Mouse (Mus musculus): ENCODE results near the gene Plscr5.

The Plscr5 gene

DNA sequence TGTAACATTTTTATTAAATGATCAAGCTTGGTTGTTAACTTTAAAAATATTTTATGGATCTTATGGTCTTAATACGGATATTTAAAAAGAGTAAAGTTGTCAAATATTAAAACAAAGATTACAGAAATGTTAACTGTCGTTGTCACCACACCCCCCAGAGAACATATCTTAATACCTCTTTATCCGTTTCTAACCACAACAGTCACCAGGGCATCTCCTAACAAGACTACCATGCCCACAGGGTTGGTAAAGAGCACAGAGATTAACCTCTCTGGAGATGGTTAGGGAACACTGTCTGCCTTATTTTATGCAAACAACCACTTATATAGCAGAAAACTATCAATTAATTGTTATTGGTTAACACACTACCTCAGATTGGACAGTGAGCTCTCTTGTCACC is 34.1 kb downstream of the Plscr5 start:
- no peak for DNase-seq (ENCODE audit: low spot score in 2 of 2)

DNA sequence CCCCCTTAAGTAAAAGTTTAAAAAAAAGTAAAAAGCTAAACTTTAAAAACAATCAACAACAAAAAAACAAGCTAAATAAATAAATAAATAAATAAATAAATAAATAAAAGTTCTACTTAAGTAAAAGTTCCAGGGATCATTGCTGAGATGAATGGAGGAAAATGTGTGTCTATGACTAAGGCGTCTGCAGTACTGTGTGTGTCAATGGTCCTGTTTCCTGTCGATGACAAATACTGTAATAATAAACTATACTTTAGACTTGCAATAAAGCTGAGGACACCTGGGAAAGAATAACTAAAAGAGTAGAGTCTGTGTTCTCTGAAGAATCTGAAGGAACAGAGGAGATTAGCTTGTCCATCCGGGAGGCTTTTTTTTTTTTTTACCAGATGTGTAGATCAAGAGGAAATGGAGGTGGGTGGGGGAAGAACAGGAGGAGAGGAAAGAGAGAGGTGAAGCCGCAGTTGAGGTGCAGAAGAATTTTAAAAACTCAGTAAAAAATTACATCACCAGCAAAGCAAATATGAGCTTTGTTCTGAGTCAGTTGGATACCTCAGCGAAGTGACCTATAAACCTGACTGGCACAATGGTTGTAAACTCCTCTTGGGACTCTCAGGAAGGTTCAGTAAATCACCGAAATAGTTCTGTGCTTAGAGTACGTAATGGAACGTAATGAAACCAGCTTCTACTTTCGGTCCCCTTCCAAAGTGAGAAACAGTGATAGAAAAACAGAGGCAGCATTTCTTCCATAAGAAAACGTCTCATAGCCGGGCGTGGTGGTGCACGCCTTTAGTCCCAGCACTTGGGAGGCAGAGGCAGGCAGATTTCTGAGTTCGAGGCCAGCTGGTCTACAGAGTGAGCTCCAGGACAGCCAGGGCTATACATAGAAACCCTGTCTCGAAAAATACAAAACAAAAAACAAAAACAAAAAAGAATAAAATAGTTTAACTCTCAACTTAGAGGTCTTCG is 36.4 kb downstream of the Plscr5 start:
- no peak for DNase-seq (ENCODE audit: low spot score in 2 of 2)

DNA sequence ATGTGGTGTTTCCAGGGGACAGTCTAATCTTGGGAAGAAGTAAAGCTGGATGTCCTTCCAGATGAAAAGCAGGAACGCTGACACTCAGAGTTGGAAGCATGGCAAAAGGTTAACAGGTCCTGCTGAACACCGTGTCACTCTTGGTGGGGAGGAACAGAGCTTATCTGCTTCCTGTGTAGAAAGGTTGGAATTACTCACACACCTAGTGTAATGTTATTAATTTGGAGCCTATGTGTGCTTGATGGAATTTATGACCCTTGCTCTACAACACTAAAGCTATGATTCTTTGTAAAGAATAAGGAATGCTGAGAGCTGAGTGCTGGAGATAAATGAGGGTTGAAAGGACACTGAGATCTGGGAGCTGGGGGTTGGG is 37.1 kb downstream of the Plscr5 start:
- DNase-seq (ENCODE audit: low spot score in 2 of 2) = no peak

DNA sequence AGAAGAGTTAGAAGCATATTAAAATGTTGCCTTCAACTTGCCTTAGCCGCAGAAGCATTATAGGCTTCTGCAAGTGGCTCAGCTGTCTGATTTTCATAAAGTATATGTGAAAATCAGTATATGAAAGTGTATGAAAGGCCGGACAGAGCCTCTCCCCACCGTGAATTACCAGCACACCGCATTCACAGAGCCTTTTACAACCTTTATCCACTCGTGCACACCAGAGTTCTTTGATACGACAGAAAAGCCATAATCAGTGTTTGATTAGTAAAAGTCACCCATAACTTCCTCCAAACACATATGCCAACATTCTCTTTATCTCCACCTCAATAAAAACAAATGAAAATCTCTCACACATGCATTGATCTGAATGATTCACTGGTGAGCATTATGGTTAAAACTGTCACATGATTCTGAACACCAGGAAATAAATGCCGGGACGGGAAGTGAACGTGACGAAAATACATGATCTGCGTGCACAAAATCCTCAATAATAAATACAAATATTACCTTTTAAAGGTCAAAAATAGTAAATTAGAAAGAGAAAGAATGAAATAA is 42.2 kb downstream of the Plscr5 start:
- DNase-seq (ENCODE audit: low spot score in 2 of 2) = no peak

DNA sequence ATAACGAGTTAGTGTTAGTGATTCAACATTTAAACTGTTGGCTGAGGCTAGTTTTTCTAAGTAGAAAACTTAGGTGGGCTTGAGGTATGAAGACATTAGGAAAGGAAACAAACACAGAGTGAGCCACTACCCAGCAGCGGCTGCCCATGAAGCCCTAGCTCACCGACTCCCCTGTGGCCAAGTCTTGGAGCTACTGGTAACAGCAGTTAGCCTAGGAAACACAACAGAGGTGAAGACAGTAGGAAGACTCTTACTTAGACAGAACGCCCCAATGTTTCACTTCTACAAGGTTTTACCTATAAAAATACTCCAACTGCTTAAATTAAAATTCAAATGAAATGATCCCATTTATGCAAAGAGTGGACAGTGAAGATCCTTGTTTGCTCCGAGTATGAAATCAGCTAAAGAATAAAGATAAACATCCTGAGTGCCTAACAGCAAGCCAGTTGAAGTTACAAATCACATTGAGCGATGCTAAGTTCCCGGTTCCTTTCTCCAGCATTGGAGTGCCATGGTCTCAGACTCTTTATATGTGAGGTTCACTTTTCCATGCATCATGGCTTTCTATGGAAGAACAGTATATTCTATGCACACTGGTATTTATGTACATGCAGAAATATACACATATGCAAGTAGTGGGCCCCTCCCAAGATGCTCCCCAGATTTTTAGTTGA is 56.2 kb downstream of the Plscr5 start:
- no peak for DNase-seq (ENCODE audit: low spot score in 2 of 2)

DNA sequence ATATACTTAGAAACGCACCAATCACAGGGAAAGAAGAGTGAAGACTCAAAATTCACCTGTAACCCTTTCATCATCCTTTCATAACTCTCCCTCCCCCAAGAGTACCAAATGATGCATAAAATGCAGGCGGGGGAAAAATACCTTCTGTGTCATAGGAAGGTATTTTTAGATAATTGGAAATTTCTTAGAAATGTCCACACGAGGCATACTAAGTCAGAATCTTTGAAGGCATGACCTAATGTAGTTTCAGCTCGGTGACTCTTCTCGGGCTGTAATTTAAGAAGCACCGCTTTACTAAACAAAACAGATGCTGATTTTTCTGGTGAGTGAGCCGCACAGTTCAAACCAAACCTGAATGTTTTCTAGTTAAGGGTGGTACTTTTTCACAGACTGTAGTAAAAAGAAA is 56.7 kb downstream of the Plscr5 start, which contains the start of gene Plscr1:
TSS of gene Plscr1 (plus strand) at position 304 of the 406 bp plus-strand sequence.
- no peak for DNase-seq (ENCODE audit: low spot score in 2 of 2)

DNA sequence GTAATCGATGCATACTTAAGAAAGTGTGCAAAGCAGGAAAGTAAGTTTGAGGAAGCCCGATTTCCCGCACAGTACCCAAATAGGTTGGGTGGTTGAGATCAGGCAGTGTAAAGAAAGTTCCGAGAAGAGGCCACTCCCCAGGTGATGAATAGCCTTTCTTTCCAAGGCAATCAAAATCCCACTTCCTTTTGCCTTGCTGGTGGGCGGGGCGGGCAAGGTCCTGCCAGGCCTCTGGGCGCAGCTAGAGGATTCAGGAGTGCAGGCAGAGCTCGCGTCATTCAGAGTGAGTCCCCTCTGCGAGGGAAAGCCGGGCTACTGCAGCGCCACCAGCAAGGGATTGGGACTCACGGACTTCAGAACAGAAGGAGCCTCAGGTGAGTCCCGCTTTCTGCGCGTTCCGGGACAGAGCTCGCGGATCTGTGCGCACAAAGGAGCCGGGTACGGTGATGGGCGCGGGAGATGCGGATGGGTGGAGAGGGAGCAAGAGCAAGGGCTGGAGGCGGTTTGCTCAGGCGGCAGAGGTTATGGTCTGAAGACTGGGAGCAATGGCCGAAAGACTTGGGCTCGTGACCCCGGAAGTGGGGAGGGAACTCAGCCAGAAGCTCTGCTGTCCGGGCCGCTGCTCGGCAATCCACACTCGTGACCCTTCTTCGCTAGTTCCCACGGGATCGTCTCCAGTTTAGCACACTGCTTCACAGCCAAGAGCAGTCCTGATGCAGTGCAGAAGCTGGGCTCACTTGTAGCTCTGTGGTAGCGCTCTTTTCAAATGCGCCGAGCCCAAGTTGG is 57.4 kb downstream of the Plscr5 start:
- DNase-seq (ENCODE audit: low spot score in 2 of 2) = peak; percentile 65 to 74

DNA sequence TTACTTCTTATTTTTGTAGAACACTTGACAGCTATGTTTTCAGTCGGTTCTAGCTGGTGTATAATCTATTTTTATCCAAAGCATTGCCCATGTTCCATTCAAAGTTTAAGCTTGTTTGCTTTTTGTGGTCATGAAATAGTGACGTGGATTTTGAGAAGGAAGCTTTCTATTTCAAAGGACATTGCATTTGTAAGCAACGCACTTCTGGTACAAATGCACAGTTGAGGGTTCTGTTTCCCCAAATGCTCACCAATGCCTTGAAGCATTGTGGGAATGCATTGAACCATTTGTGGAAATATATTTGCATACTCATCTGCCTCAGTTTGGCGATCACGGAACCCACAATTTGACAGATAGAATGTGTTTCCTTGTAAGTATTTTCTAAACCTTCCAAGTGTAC is 60.0 kb downstream of the Plscr5 start:
- DNase-seq (ENCODE audit: low spot score in 2 of 2) = no peak

DNA sequence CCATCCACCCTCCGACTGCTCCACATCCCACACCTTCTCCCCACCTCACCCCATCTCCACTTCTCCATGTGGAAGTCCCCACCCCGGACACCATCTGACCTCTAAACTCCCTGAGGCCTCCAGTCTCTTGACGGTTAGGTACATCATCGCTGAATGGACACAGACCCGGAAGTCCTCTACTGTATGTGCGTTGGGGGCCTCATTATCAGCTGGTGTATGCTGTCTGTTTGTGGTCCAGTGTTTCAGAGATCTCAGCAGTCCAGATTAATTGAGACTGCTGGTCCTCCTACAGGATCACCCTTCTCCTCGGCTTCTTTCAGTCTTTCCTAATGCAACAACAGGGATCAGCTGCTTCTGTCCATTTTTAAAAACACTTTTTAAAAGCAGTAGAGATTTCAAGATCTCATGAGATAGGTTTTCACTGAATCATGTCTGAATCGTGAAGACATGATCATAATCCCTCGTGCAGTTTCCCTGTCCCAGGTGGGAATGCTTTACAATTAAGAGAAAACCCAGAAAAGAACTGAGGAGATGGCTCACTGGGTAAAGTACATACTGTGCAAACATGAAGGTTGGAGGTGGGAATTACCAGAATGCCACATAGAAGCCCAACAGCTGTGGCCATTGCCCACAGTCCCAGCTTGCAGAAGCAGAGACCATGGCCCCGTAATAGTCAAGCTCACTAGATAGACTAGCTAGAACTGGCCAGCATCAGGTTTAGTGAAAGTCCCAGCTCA is 61.0 kb downstream of the Plscr5 start:
- DNase-seq (ENCODE audit: low spot score in 2 of 2) = no peak
